Mouse (Mus musculus) C2C12 (cell line): ENCODE measurements around the gene Tex33. TPM values are rescaled to one million over a fixed set of nuclear protein-coding genes. Genes with fewer than 3 reads are reported as not detected.

Experiments used
- H3K27me3 ChIP-seq: one replicate; pipeline ENCODE4 v1.6.1; 2011; ENCODE audit not compliant: control insufficient read depth, insufficient read depth, insufficient read length
- H3K36me3 ChIP-seq: one replicate; pipeline ENCODE4 v1.6.1; 2011; ENCODE audit not compliant: control insufficient read depth, insufficient read depth
- H3K4me3 ChIP-seq: one replicate; pipeline ENCODE4 v1.5.1; 2011; ENCODE audit warnings: mild to moderate bottlenecking, control low read depth; ENCODE audit not compliant: poor library complexity, insufficient read depth, severe bottlenecking
- H3K79me2 ChIP-seq: one replicate; pipeline ENCODE4 v1.6.1; 2011; ENCODE audit not compliant: control insufficient read depth, insufficient read depth
- H3K79me3 ChIP-seq: one replicate; pipeline ENCODE4 v1.6.1; 2011; ENCODE audit warnings: low read depth, control low read depth
- H3ac ChIP-seq: one replicate; pipeline ENCODE3; 2011; ENCODE audit warnings: low read depth; ENCODE audit not compliant: control insufficient read depth, insufficient read length
- CEBPB ChIP-seq: IDR thresholded peaks from one replicate; pipeline ENCODE4 v1.6.1; 2011; ENCODE audit warnings: low read depth, mild to moderate bottlenecking, control low read depth, moderate library complexity
- CTCF ChIP-seq: IDR thresholded peaks from one replicate; pipeline ENCODE4 v1.5.1; 2011; ENCODE audit not compliant: control insufficient read depth, insufficient read depth, insufficient read length
- FOSL1 ChIP-seq: IDR thresholded peaks from one replicate; pipeline ENCODE4 v1.8.0; 2011; ENCODE audit warnings: mild to moderate bottlenecking, low read length; ENCODE audit not compliant: poor library complexity, insufficient read depth, severe bottlenecking
- MAX ChIP-seq: IDR thresholded peaks from one replicate; pipeline ENCODE4 v1.6.1; 2011; ENCODE audit warnings: mild to moderate bottlenecking, control low read depth
- MYOD1 ChIP-seq: IDR thresholded peaks from one replicate; pipeline ENCODE4 v1.6.1; 2011; ENCODE audit warnings: low read depth; ENCODE audit not compliant: control insufficient read depth, insufficient read length
- MYOG ChIP-seq: IDR thresholded peaks from one replicate; pipeline ENCODE4 v1.6.1; 2011; ENCODE audit not compliant: control insufficient read depth, insufficient read length; ENCODE audit errors: extremely low read depth
- USF1 ChIP-seq: IDR thresholded peaks from one replicate; pipeline ENCODE4 v1.6.1; 2011; ENCODE audit warnings: low read depth, mild to moderate bottlenecking, control low read depth, moderate library complexity
- polyA plus RNA-seq: library from polyadenylated mRNA; unstranded; fragments of >200 nt; fragmentation: generic; extraction: Trizol; gene quantifications from one replicate; pipeline ENCODE4 v1.2.1, GENCODE M21; 2012; ENCODE audit warnings: missing spikeins

Gene Tex33
- polyA plus RNA-seq, 1 experiment: not detected

GRCm38 (mm10) chr15:78374204-78374603 is 21.5 kb downstream of the Tex33 start:
- no peaks in the 10 kb centered on the region for H3K36me3 ChIP-seq
- no peaks in the 10 kb centered on the region for H3K79me3 ChIP-seq
- no peak overlapping the region for H3K4me3 ChIP-seq
- H3ac ChIP-seq: no peak overlapping the region
- H3K27me3 ChIP-seq: peaks cover 53% of the 10 kb centered on the region
- no peaks in the 10 kb centered on the region for H3K79me2 ChIP-seq
- TF ChIP-seq USF1 (no peak), CEBPB (no peak)

DNA sequence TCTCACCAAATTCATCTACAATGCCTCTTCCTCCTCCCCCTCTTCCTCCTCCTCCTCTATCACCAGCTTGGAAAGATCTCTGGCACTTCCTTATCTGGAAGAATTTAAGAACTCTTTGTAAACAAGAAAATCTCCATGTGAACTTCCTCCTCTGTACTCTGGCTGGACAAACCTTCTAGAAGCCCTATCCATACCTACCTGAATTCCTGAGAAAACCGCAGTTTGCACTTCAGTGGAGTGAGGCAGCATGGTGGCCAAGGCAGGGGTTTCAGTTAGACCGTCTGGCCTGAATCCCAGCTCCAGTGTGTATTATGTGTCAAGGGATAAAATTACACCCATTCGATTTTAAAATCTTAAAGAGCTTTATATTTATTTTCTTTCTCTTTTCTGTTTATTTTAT is 22.9 kb downstream of the Tex33 start:
- H3K4me3 ChIP-seq: no peak overlapping the region
- no peaks in the 10 kb centered on the region for H3K36me3 ChIP-seq
- no peaks in the 10 kb centered on the region for H3K79me2 ChIP-seq
- H3K79me3 ChIP-seq: no peaks in the 10 kb centered on the region
- no peak overlapping the region for H3ac ChIP-seq
- TF ChIP-seq CEBPB: no peak
- TF ChIP-seq MYOG: no peak
- no peak for TF ChIP-seq FOSL1
- TF ChIP-seq CTCF: no peak
- no peak for TF ChIP-seq MYOD1
- no peak for TF ChIP-seq USF1
- no peak for TF ChIP-seq MAX
- peaks cover 44% of the 10 kb centered on the region for H3K27me3 ChIP-seq

- H3K36me3 ChIP-seq: no peaks in the 10 kb centered on the region
- TF ChIP-seq CTCF (no peak), CEBPB (no peak), MYOG (no peak), MAX (no peak), FOSL1 (no peak), MYOD1 (no peak)
- no peak overlapping the region for H3K4me3 ChIP-seq
- H3K27me3 ChIP-seq: peaks cover 35% of the 10 kb centered on the region
- H3K79me3 ChIP-seq: no peaks in the 10 kb centered on the region
- no peaks in the 10 kb centered on the region for H3K79me2 ChIP-seq
- no peak overlapping the region for H3ac ChIP-seq
Observed at GRCm38 (mm10) chr15:78369641-78370040, 26.1 kb downstream of the Tex33 start.

GRCm38 (mm10) chr15:78368926-78369346 is 26.8 kb downstream of the Tex33 start:
- no peaks in the 10 kb centered on the region for H3K79me3 ChIP-seq
- H3K36me3 ChIP-seq: no peaks in the 10 kb centered on the region
- H3K27me3 ChIP-seq: peaks cover 36% of the 10 kb centered on the region
- H3K4me3 ChIP-seq: no peak overlapping the region
- H3ac ChIP-seq: no peak overlapping the region
- H3K79me2 ChIP-seq: no peaks in the 10 kb centered on the region
- TF ChIP-seq MYOD1 (no peak), CEBPB (peak; percentile 18), CTCF (peak; percentile 84)

- TF ChIP-seq CTCF (no peak), FOSL1 (no peak), MYOG (no peak), MYOD1 (no peak), USF1 (no peak), MAX (no peak), CEBPB (no peak)
- Histone ChIP-seq H3K27me3 (peaks cover 34% of the 10 kb centered on the region), H3K79me3 (no peaks in the 10 kb centered on the region), H3K4me3 (no peak overlapping the region), H3ac (no peak overlapping the region), H3K79me2 (no peaks in the 10 kb centered on the region), H3K36me3 (no peaks in the 10 kb centered on the region)
Observed at GRCm38 (mm10) chr15:78367811-78368210, 27.9 kb downstream of the Tex33 start.

DNA sequence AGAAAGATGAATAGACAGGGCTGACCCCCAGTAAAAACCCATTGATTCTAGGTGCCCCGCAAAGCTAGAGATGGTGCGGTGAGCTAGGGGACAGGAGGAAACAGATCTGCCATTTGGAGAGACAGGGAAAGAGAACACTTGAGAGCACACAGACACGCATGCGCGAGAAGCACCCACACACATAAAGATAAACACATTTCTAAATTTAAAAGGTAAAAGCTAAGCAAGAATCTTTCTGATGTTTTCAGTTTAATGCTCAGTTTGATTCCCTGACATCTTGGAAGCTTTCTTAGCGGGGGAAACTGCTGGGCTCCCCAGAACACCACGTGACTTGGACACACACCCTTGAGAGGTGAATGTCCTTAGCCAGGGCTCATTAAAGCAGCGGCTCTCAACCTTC is 28.8 kb downstream of the Tex33 start:
- no peaks in the 10 kb centered on the region for H3K79me3 ChIP-seq
- TF ChIP-seq MYOD1 (no peak), USF1 (peak; percentile 49)
- H3K27me3 ChIP-seq: peaks cover 34% of the 10 kb centered on the region
- no peaks in the 10 kb centered on the region for H3K79me2 ChIP-seq
- no peaks in the 10 kb centered on the region for H3K36me3 ChIP-seq
- no peak overlapping the region for H3ac ChIP-seq
- H3K4me3 ChIP-seq: no peak overlapping the region

DNA sequence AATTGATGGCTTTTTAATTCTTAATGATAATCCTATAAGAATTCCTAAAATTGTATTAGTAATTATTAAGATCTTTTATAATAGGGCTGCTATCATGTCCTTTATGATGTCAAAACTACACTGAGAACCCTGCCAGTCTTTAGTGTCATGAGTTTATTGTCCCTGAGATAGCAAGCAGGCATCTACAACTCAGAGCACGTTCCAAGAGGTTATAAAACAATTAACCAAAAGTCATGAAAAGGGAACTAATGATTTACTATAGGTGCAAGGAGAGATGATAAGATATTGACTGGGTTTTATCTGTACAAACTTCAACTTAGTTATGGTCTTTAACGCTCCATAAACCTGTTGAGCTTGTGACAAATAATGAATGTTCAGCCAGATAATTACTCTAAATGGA is 29.8 kb downstream of the Tex33 start:
- TF ChIP-seq USF1 (no peak), CEBPB (no peak), CTCF (no peak), MAX (no peak), FOSL1 (no peak), MYOD1 (no peak), MYOG (no peak)
- Histone ChIP-seq H3K4me3 (no peak overlapping the region), H3K79me3 (no peaks in the 10 kb centered on the region), H3K36me3 (no peaks in the 10 kb centered on the region), H3K79me2 (no peaks in the 10 kb centered on the region), H3ac (no peak overlapping the region), H3K27me3 (peaks cover 34% of the 10 kb centered on the region)
